Mouse (Mus musculus) myocyte (in vitro differentiated cells): ENCODE measurements at regions not wholly inside any gene's neighbourhood (a gene's known extent, or its start where the extent isn't known, plus 50 kb on each side); places are given as distances from the start of the nearest gene placed in this dataset.
A peak's percentile ranks its signal among the peaks of the same experiment; 100 is the strongest.

ENCODE experiments used
- H3K27me3 ChIP-seq: one replicate; pipeline ENCODE4 v1.6.1; 2011; ENCODE audit not compliant: control insufficient read depth, insufficient read depth, insufficient read length
- H3K36me3 ChIP-seq: one replicate; pipeline ENCODE4 v1.6.1; 2011; ENCODE audit not compliant: control insufficient read depth, insufficient read depth
- H3K4me2 ChIP-seq: one replicate; pipeline ENCODE4 v1.6.1; 2011; ENCODE audit warnings: low read depth, control low read depth
- H3K4me3 ChIP-seq: one replicate; pipeline ENCODE4 v1.5.1; 2011; ENCODE audit warnings: mild to moderate bottlenecking, control low read depth, moderate library complexity
- H3K79me2 ChIP-seq: one replicate; pipeline ENCODE4 v1.6.1; 2011; ENCODE audit not compliant: control insufficient read depth, insufficient read depth
- H3ac ChIP-seq: one replicate; pipeline ENCODE4 v1.6.1; 2011; ENCODE audit not compliant: control insufficient read depth, insufficient read length
- CEBPB ChIP-seq: IDR thresholded peaks from 2 replicates; pipeline ENCODE4 v1.6.1; 2011; ENCODE audit warnings: mild to moderate bottlenecking, moderate library complexity; ENCODE audit not compliant: poor library complexity, insufficient read depth, severe bottlenecking
- E2F4 ChIP-seq: IDR thresholded peaks from one replicate; pipeline ENCODE4 v1.6.1; 2011; ENCODE audit warnings: mild to moderate bottlenecking, control low read depth, moderate library complexity; ENCODE audit not compliant: insufficient read depth
- MAX ChIP-seq: IDR thresholded peaks from one replicate; pipeline ENCODE4 v1.6.1; 2011; ENCODE audit warnings: low read depth, mild to moderate bottlenecking, control low read depth
- MYOD1 ChIP-seq, 3 experiments: IDR thresholded peaks; one replicate each; pipeline ENCODE4 v1.6.1; 2011; ENCODE audit warnings: control low read depth in 2 of 3, low read depth in 2 of 3, mild to moderate bottlenecking in 2 of 3, moderate library complexity in 1 of 3; ENCODE audit not compliant: insufficient read length in 2 of 3, control insufficient read depth in 1 of 3
- MYOG ChIP-seq, 3 experiments: IDR thresholded peaks; one replicate each; pipeline ENCODE4 v1.6.1; 2011; ENCODE audit warnings: control low read depth in 2 of 3, low read depth in 2 of 3, mild to moderate bottlenecking in 2 of 3; ENCODE audit not compliant: insufficient read length in 2 of 3, control insufficient read depth in 1 of 3, insufficient read depth in 1 of 3
- POLR2A ChIP-seq: IDR thresholded peaks from one replicate; pipeline ENCODE4 v1.6.1; 2011; ENCODE audit warnings: low read depth, mild to moderate bottlenecking, control low read depth, moderate library complexity; ENCODE audit not compliant: insufficient read length
- POLR2AphosphoS2 ChIP-seq: IDR thresholded peaks from one replicate; pipeline ENCODE4 v1.6.1; 2011; ENCODE audit warnings: low read depth, control low read depth; ENCODE audit not compliant: insufficient read length
- REST ChIP-seq: IDR thresholded peaks from one replicate; pipeline ENCODE4 v1.6.1; 2011; ENCODE audit warnings: mild to moderate bottlenecking, control low read depth, moderate library complexity; ENCODE audit not compliant: insufficient read depth, insufficient read length
- SRF ChIP-seq: IDR thresholded peaks from one replicate; pipeline ENCODE4 v1.6.1; 2011; ENCODE audit warnings: low read depth; ENCODE audit not compliant: control insufficient read depth, insufficient read length
- TCF12 ChIP-seq: IDR thresholded peaks from one replicate; pipeline ENCODE4 v1.6.1; 2011; ENCODE audit warnings: mild to moderate bottlenecking, control low read depth; ENCODE audit not compliant: poor library complexity, insufficient read depth, severe bottlenecking
- TCF3 ChIP-seq: IDR thresholded peaks from one replicate; pipeline ENCODE4 v1.6.1; 2011; ENCODE audit warnings: low read depth, control low read depth; ENCODE audit not compliant: insufficient read length
- USF1 ChIP-seq: IDR thresholded peaks from one replicate; pipeline ENCODE4 v1.6.1; 2011; ENCODE audit warnings: low read depth, mild to moderate bottlenecking, control low read depth, moderate library complexity

DNA sequence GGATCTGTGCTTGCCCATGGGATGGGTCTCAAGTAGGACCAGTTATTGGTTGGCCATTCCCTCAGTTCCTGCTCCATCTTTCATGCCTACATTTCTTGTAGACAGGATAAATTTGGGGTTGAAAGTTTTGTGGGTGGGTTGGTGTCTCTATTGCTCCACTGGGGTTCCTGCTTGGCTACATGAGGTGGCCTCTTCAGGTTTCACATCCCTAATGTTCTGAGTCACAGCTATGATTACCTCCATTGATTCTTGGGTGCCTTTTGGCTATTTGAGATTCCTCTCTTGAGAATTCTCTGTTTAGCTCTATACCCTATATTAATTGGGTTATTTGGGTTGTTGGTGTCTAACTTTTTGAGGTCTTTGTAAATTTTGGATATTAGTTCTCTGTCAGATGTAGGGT is 125.1 kb upstream of the Rgs1 start:
- Histone ChIP-seq H3ac (no peak overlapping the region), H3K79me2 (no peaks in the 10 kb centered on the region), H3K36me3 (no peaks in the 10 kb centered on the region), H3K27me3 (no peaks in the 10 kb centered on the region), H3K4me3 (no peak overlapping the region), H3K4me2 (no peak overlapping the region)
- TF ChIP-seq TCF3: no peak
- no peak for TF ChIP-seq MAX
- TF ChIP-seq E2F4: no peak
- TF ChIP-seq USF1: no peak
- TF ChIP-seq REST: no peak
- TF ChIP-seq SRF: no peak
- TF ChIP-seq TCF12: no peak
- no peak for TF ChIP-seq MYOD1 (IDR thresholded peaks at IDR 0.05; ENCODE audit: control insufficient read depth in 1 of 3, insufficient read length in 2 of 3, low read depth in 2 of 3)
- TF ChIP-seq CEBPB: no peak
- TF ChIP-seq MYOG (IDR thresholded peaks at IDR 0.05; ENCODE audit: control insufficient read depth in 1 of 3, insufficient read depth in 1 of 3, insufficient read length in 2 of 3, low read depth in 2 of 3): no peak
- TF ChIP-seq POLR2AphosphoS2: no peak
- no peak for TF ChIP-seq POLR2A

DNA sequence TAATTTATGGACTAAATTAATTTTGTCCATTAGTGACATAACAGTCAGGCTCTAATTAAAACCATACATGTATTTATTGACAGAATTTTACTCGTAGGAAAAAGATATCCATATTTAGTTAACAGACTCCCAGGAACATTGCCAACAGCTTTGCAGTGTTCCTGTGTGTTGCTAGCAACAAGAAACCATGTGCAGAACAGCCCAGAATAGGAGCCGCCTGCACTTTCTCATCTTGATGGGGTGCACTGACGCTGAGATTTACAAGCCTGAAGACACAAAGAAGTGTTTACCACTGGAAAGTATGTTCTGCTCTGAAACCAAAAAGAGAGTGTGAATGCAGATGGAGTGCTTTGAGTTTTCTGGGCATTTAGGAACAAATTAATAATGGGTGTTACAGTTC is 118.5 kb upstream of the Rgs1 start:
- TF ChIP-seq POLR2AphosphoS2: no peak
- TF ChIP-seq SRF: no peak
- TF ChIP-seq REST: no peak
- TF ChIP-seq CEBPB: no peak
- no peak for TF ChIP-seq E2F4
- no peak for TF ChIP-seq TCF3
- TF ChIP-seq MAX: no peak
- no peak for TF ChIP-seq MYOD1 (IDR thresholded peaks at IDR 0.05; ENCODE audit: control insufficient read depth in 1 of 3, insufficient read length in 2 of 3, low read depth in 2 of 3)
- no peak for TF ChIP-seq MYOG (IDR thresholded peaks at IDR 0.05; ENCODE audit: control insufficient read depth in 1 of 3, insufficient read depth in 1 of 3, insufficient read length in 2 of 3, low read depth in 2 of 3)
- TF ChIP-seq POLR2A: no peak
- TF ChIP-seq USF1: no peak
- no peak for TF ChIP-seq TCF12
- Histone ChIP-seq H3K4me3 (no peak overlapping the region), H3K27me3 (no peaks in the 10 kb centered on the region)

DNA sequence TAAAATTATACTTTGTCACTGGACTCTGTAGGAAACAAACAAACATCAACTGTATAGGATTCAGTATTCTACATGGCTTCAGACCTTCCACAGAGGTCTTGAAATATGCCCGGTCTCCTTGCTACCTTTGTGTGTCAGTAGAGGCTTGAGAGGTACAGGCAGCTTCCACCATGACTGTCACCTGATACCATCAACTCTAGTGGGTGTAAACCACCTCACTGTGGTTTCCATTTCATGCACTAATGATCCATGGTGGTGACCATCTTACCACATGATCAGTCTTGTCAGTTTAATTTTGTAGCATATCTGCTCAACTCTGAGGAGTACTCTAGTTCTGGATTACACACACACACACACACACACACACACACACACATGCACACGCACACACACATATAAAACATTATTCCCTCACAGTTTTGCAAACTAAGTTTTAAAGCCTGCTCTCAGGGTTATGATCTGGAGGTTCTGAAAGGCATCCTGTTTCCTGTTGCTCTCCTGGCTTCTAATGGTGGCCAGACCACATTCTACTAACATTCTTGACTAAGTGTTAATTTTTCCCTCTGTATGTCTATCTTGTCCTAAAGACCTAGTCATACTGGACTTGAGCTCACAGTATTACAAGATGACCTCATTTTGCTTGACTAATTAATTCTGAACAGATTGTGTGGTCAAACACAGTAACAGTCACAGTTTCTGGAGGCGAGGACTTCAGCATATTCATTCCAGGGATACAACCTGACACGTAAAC is 106.7 kb upstream of the Rgs1 start:
- no peaks in the 10 kb centered on the region for H3K27me3 ChIP-seq
- TF ChIP-seq MYOG (IDR thresholded peaks at IDR 0.05; ENCODE audit: control insufficient read depth in 1 of 3, insufficient read depth in 1 of 3, insufficient read length in 2 of 3, low read depth in 2 of 3) (no peak), REST (no peak), USF1 (no peak), TCF3 (no peak)
- H3ac ChIP-seq: no peak overlapping the region
- H3K4me2 ChIP-seq: peak overlapping the region; percentile 43
- no peak overlapping the region for H3K4me3 ChIP-seq
- no peaks in the 10 kb centered on the region for H3K79me2 ChIP-seq
- H3K36me3 ChIP-seq: no peaks in the 10 kb centered on the region

More for the DNA sequence above, 118.5 kb upstream of the Rgs1 start:
- Histone ChIP-seq H3K4me2 (no peak overlapping the region), H3K36me3 (no peaks in the 10 kb centered on the region), H3ac (no peak overlapping the region), H3K79me2 (no peaks in the 10 kb centered on the region)

DNA sequence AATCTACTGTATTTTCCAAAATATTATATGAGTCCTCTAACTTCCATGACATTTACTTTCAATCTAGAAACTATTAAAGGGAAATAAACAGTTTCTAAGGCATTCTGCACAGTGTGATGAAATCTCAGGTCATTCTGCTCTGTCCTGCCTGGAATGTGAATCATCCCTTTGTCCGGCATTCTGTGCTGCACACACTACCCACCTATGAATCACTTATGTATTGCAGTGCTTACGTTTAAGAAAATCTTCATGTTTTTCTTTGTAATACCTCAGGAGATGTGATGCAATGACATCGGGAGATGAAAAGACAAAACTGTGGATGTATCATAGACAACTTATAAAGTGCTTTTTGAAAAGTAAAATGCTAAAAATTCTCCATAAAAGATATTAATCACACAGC is 106.0 kb upstream of the Rgs1 start:
- no peaks in the 10 kb centered on the region for H3K36me3 ChIP-seq
- no peaks in the 10 kb centered on the region for H3K27me3 ChIP-seq
- H3K79me2 ChIP-seq: no peaks in the 10 kb centered on the region
- peak; percentile 96 for TF ChIP-seq CEBPB
- no peak for TF ChIP-seq MAX
- no peak overlapping the region for H3K4me3 ChIP-seq
- peak overlapping the region; percentile 43 for H3K4me2 ChIP-seq
- no peak overlapping the region for H3ac ChIP-seq

DNA sequence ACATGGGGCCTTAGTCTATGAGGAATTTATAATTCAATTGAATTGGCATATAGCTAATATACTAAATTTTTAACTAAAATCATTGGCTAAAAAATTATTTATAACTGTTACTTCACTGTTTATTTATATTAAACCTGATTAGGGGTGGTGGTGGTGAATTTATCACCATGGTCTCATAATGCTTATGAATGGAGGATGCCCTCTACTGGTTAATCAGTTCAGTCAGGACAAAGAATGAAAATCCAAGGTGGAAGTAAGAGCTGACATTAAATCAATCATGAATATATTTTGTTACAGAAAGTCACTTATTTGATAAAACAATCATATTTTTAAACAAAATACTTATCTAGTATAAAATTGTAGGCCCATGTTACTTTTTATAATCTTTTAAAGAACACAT is 104.3 kb upstream of the Rgs1 start:
- TF ChIP-seq TCF3: no peak
- Histone ChIP-seq H3K4me3 (no peak overlapping the region), H3ac (no peak overlapping the region), H3K4me2 (no peak overlapping the region), H3K36me3 (no peaks in the 10 kb centered on the region), H3K79me2 (no peaks in the 10 kb centered on the region), H3K27me3 (no peaks in the 10 kb centered on the region)

DNA sequence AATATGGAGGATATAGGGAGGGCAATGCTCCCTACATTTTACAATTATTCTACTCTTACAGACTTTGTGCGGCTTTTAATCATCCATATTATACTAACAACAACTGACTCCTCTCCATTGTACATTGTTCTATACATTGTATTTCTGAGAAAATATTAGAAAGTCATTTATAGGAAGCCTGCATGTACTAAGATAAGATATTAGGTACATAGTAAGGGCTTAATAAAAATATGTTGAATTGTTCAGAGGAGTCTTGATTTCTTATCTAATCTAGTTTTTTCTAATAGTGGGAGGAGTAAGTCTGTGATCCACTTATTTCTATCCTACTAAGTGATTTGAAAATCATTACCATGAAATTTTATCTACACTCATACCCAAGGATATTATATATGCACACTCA is 94.8 kb upstream of the Rgs1 start:
- peak overlapping the region; percentile 59 for H3K4me2 ChIP-seq
- H3K27me3 ChIP-seq: no peaks in the 10 kb centered on the region
- no peak overlapping the region for H3K4me3 ChIP-seq
- TF ChIP-seq POLR2A (no peak), POLR2AphosphoS2 (no peak), REST (no peak), TCF12 (no peak), CEBPB (no peak), MAX (no peak), MYOG (IDR thresholded peaks at IDR 0.05; ENCODE audit: control insufficient read depth in 1 of 3, insufficient read depth in 1 of 3, insufficient read length in 2 of 3, low read depth in 2 of 3) (no peak), MYOD1 (IDR thresholded peaks at IDR 0.05; ENCODE audit: control insufficient read depth in 1 of 3, insufficient read length in 2 of 3, low read depth in 2 of 3) (no peak), SRF (no peak), E2F4 (no peak), USF1 (no peak), TCF3 (no peak)
- H3K36me3 ChIP-seq: no peaks in the 10 kb centered on the region
- H3K79me2 ChIP-seq: no peaks in the 10 kb centered on the region
- H3ac ChIP-seq: no peak overlapping the region
